Mouse (Mus musculus): ENCODE results near the gene Gtf2i. TPM values are rescaled to one million over a fixed set of nuclear protein-coding genes. Genes with fewer than 3 reads are reported as not detected.

Gene Gtf2i
- polyA plus RNA-seq, 1 experiment = 408 TPM

DNA sequence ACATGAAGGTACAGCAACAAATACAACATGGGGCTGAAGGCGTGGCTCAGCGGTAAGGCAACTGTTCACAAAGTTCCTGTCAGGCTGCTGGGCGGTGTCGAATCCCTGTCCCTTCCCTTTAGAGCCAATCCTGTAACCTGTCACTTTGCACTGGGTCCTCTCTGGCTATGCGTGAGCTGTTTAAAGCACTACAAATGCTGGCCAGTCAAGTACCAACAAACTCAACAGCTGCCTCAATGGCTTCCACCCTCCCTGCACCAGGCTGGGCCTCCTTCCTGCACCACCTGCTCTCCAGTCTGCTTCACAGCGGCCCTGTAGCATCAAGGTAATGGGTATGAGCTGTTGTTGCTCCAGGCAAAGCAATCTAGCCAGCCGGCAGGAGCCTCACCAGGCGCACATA lies 45.8 kb downstream of the Gtf2i start:
- TF ChIP-seq GATA1 (IDR thresholded peaks at IDR 0.05; ENCODE audit: low read length) = no peak

DNA sequence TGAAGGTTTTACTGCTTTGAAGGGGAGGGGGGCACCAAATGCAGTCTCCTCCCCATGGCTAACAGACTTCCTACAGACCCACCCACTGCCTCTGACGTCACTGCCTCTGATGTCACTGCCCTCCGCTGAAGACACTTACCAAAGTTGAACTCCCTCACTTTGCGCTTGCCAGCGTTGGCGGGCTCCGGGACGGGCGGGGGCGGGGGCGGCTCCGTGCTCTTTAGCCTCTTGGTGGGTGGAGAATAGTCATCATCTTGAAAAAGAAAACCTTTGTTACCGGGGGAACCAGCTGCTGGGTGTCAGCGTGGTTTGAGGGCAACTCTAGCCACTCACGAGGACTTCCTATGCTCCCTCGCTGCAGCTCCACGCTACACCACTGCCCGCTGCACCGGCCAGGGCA lies 48.2 kb downstream of the Gtf2i start:
- TF ChIP-seq GATA1 (IDR thresholded peaks at IDR 0.05; ENCODE audit: low read length) = no peak

DNA sequence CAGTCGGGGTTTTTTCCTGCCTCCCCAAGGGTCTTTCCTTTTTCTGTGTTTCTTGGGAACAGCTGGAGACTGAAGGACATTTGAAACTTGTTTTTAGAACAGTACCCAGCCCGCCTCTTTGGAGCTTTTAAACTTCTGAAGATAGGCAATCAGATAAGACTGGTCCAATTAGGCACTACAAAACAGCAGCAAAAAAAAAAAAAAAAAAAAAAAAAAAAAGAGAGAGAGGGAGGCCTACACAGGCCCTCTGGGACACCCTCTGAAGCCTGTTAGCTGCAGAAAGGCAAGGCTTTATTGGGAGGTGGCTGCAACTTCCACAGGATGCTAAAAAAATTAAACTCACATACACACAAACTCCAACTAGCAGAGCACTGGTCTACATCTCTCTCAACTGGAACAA lies 48.7 kb downstream of the Gtf2i start:
- TF ChIP-seq GATA1 (IDR thresholded peaks at IDR 0.05; ENCODE audit: low read length) = no peak

DNA sequence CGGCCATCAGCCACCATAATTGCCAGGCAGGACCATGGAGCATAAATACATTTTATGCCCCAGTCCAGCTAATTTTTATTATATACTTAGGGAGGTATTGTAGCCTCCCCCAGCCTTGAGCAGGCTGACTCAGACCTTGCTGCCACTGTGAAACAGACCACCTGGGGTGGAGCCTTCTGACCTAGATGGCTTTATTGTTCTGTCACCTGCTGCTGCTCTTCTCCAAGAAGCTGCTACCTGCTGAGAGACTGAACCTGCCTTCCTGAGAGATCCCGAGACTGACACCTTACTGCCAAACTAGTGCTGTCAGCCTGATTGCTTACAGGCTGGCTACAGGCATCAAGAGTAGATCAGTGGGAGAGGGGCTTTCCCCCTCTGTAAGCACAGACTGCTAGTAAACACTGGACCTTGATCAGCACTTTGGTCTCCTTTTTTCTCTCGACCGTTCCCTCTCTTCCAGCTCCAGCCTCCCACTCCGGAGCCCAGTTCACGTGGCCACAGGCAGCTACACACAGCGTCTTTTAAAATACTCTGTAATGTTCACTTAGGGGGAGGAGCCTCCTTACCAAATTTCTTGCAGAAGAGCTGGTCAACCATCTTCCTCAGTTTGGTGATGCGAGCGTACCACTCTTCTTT lies 54.4 kb downstream of the Gtf2i start:
- TF ChIP-seq GATA1 (IDR thresholded peaks at IDR 0.05; ENCODE audit: low read length) = no peak

DNA sequence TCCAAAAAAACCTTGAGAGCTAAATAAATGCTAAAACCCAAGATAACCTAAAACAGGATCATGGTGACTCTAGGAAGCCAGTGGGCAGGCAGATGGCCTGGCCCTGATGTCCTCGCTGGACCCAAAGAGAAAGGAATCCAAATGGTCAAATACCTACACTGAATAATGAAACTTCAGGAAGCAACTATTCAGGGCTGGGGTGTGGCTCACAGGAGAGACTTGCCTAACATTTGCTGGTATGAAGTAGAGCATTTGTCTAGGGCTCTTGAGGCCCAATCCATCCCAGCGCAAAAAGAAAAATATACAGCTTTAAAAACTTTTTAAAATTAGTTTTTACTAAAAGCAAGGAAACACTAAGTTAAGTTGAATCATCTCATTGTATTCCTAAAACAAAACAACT lies 55.6 kb downstream of the Gtf2i start:
- TF ChIP-seq GATA1 (IDR thresholded peaks at IDR 0.05; ENCODE audit: low read length) = no peak

DNA sequence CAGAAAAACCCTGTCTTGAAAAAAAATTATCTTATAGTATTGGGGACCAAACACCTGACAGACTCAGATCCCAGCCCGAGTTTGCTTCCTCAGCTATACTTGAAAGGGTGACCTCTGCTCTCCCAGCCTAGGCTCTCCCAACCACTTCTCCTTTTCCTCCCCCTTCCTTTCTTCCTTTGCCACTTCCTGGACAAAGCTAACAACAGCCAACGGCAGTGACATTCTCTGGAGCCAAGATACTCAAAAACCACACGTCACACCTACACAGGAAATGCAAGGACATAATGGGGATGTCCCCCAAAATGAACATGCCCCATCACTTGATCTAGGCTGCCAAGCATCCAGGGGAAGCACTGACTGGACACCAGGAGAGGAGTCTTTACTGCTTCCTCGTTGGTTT lies 56.2 kb downstream of the Gtf2i start:
- TF ChIP-seq GATA1 (IDR thresholded peaks at IDR 0.05; ENCODE audit: low read length) = no peak

DNA sequence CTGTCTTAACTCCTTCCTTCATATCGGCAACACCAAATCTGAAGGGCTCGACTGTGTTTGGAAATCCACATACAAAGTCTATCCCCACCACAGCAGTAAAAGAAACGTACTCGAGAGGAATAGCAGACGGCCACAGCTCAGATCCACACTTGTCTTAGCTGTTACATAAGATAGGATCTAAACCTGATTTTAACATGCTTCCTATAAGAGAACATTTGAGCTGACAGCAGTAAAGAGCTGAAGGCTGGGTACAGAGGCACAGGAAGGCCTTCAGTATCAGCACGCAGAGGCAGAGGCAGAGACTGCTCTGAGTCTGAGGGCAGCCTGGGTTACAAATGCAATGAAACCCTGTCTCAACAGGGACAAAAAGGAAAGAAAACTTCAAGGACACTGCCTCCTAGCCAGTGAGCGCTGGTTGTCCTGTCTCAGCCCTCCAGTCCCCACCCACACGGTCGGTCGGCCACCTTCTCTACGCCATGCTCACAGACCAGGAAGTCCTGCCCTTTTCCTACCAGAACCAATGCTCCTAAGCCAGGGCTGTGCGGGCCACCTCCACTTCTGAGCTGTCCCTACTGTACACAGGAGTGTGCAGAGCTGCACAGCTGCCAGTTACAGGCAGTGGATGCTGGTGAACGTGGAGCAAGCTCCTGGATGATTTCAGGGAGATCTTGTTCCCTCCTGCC lies 57.1 kb downstream of the Gtf2i start:
- no peak for TF ChIP-seq GATA1 (IDR thresholded peaks at IDR 0.05; ENCODE audit: low read length)

DNA sequence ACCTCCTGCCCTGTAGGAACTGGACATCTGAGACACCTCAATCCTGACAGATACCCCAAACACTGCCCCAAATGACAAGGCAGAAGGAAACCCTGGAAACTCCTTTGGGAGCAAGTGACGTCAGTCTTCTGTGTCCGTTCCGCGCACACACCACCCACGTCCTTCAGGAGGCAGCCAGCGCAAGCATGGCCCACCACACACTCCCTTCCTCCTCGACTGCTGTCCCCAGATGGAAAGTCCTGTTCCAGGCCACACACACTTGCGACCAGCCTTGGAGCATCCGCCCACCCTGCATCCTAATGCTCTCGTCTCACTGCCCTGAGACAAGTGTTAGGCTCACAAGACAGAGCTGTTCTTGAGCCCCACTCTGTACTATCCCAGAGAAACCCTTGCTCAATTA lies 59.3 kb downstream of the Gtf2i start:
- no peak for TF ChIP-seq GATA1 (IDR thresholded peaks at IDR 0.05; ENCODE audit: low read length)

DNA sequence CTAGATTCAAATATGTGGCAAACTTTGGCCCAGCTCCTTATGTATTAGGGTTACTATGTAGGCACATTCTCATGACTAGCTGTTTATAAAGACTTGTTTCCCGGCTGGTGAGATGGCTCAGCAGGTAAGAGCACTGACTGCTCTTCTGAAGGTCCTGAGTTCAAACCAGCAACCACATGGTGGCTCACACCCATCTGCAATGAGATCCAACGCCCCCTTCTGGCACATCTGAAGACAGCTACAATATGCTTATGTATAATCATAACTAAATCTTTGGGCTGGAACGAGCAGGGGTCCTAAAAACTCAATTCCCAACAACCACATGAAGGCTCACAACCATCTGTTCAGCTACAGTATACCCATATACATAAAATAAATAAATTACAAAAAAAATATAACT lies 60.8 kb downstream of the Gtf2i start:
- TF ChIP-seq GATA1 (IDR thresholded peaks at IDR 0.05; ENCODE audit: low read length) = no peak

DNA sequence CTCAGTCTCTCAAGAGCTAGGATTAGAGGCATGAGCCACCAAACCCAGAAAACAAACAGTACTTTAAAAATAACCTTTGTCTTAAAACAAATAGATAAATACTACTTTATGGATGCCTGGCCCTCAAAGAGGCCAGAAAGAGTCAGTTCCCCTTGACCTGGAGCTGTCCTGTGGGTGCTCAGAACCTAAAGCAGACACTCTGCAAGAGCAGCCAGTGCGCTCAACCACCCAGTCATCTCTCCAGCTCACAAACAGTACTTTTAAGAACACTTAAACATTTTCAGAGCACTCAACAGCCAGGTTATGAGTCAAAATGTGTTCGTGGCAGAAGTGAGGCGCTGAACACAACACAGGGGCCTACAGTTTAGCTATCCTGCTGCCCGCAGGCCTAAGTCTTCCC lies 63.5 kb downstream of the Gtf2i start:
- TF ChIP-seq GATA1 (IDR thresholded peaks at IDR 0.05; ENCODE audit: low read length) = no peak

DNA sequence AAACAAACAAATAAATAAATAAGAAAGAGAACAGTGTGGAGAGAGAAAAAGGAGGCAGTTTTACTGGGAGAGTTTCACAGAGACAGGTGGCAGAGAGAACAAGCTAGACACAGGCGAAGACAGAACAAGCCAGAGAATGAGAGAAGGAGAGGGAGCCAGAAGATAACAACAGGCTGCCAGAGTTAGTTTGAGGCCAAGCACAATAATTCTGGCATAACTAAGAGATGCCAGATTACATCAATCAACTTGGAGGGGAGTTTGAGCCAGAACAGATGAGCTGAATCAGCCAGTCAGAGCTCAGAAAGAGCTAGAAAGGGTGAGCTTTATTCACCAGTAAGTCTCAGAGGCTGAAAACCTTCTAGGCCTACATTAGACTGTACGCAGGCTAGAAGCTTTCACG lies 64.0 kb downstream of the Gtf2i start:
- TF ChIP-seq GATA1 (IDR thresholded peaks at IDR 0.05; ENCODE audit: low read length) = no peak

DNA sequence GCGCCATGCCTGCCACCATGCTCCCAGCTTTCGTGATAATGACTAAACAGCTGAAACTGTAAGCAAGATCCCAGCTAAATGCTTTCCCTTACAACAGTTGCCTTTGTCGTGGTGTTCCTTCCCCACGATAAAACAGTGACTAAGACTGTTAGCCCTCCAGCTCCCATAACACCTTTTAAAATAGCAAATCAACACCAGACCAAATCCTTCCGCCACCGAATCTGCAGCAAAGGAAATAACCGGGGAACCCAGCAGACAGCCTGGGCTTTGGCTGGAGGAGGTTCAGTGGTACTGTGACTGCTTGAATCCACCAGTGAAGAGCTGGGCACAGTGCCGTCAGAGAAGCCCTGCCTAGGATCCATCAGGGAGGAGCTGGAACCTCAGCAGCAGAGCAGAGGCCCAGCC lies 65.3 kb downstream of the Gtf2i start:
- no peak for TF ChIP-seq GATA1 (IDR thresholded peaks at IDR 0.05; ENCODE audit: low read length)

DNA sequence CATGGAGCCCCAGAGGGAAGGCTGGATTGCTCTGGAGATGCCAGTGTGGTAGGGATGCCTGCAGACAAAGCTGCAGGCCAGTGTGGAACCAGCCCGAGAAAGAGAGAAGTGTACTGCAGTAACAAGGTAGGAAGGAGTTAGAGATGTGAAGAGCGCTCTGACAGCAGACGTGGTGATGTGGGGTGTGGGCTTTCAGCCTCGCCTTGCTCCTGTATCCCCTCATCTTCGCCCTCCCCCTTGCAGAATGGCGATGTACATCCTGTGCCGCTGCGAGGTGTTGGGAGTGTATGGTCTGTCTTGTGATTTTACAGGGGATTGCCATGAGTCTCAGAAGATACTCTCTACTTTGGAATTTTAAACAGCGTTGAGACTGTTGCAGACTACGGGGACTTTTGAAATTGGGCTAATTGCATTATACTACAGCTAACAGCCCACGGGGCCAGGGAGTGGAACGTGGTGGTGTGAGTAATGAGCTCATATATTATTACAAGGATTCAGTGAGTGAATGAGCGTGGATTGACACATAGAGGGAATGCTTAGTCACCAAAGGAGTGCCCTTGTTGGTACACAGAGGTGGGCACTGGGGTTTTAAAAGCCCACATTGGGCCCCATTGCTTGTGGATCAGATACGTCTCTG lies 65.8 kb downstream of the Gtf2i start:
- TF ChIP-seq GATA1 (IDR thresholded peaks at IDR 0.05; ENCODE audit: low read length) = no peak

DNA sequence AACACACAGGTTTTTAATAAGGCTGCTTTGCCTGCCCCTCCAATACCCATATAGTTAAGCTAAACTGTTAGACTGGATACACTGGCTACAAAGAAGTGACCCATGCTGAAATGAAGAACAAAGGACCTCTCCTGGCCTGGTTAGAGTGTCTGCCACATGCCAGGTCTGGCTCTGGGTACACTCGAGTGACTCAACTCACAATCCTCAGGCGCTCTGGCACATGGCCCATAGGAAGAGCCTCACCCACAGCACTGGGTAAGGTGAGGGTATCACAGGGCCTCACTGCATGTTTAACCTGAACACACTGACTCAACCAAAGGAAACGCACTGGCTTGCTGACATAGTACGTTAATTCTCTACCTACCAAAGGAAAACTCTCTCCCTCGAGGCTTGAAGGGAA lies 68.4 kb downstream of the Gtf2i start:
- no peak for TF ChIP-seq GATA1 (IDR thresholded peaks at IDR 0.05; ENCODE audit: low read length)

DNA sequence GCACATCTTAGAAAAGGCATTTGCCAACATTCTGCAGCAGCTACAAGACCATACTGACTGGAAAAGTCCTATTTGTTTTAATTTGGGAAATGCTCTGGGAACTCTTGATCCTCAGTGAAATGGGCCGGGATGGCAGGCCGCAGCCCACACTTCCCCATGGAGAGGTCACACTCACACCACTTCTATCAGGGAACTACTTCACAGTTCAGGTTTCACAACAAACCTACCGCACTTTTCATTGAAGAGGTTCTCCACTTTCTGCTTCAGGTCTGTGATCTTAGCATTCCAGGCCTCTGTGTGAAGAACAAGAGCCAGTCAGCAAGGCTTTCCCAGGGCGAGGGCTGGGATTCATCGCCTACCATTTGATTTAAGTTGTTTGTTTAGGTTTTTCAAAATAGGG lies 69.7 kb downstream of the Gtf2i start:
- no peak for TF ChIP-seq GATA1 (IDR thresholded peaks at IDR 0.05; ENCODE audit: low read length)

DNA sequence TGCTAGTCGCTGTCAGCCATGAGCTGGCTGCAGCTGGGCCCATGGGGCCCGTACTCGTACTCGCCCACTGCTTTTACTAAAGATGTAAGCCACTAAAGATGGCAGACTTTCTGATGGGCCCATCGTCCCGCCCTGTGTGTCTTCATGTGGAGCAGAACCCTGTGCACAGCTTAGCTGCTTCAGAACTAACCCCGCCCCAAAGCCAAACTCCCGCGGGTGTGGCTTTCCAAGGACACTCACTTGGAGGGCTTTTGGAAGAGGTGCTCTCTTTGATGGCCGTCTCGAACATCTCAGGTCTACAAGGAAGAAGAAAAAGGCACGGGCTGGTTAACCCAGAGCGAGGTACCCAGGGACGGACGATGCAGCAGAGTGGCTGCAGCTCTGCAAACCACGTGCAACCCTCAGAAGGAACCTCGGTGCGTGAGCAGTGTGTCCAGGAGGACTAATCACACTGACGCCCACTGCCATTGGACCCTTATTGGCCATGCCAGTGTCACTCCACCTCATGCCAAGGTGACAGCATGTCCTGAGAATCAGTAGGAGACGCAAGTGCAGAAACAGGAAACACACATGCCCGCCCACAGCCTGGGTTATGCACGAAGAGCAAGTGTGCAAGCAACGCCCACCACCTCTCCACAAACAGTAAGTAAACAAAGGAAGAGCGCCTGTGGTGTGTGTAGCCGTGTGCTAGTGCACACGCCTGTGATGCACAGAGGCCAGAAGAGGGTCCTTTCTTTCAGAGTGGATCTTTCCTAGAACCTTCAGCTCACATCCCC lies 70.7 kb downstream of the Gtf2i start:
- no peak for TF ChIP-seq GATA1 (IDR thresholded peaks at IDR 0.05; ENCODE audit: low read length)
